Mouse (Mus musculus): Measurements from ENCODE around the gene Stk40. TPM values are rescaled to one million over a fixed set of nuclear protein-coding genes. Genes with fewer than 3 reads are reported as not detected.

Stk40 gene
- 15.2 and 21.8 TPM in 2 replicates for polyA plus RNA-seq (2014; fragmentation: Nextera tagmentation; extraction: Ambion mirVana)

DNA sequence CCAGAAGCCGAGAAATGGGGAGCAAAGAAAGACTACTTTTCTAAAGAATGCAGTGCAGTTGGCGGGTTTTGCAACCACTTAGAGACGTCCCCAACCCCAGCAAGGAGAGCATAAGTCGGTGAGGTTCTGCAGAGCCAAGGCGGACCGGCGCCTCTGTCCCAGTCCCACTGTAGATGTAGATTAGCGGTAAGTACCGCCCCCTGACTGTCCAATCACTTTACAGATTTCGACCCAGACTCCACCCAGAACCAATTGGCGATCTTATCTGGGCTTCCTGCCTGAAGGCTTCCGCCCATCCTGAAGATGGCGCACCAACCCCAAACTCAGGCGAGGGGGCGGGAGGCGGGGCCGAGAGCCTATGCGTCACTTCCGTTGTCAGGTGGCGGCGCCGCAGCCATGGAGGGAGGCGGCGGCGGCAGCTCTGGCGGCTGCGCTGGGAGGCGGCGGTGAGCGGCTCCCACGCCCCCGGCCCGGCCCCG lies at the start of gene Stk40:
Stk40 (plus strand) TSS at position 368 of the 479 bp plus-strand sequence.
- Histone ChIP-seq H3K4me1 (ENCODE audit: control insufficient read depth, insufficient read depth, low read length) (peaks cover 32% of the 10 kb centered on the region), H3K36me3 (ENCODE audit: control insufficient read depth, insufficient read depth, low read length) (no peaks in the 10 kb centered on the region), H3K9ac (replicated peaks; ENCODE audit: low read depth, low read length) (peak within 1 kb of the TSS; percentile 88), H3K9me3 (ENCODE audit: control insufficient read depth, low read length) (no peaks in the 10 kb centered on the region), H3K27ac (ENCODE audit: low read depth, low read length) (peak within 1 kb of the TSS; percentile 85), H3K4me2 (ENCODE audit: low read depth, low read length) (peak within 1 kb of the TSS; percentile 92), H3K27me3 (ENCODE audit: control insufficient read depth, insufficient read depth, low read length) (no peaks in the 10 kb centered on the region), H3K4me3 (ENCODE audit: low read depth, low read length) (peak within 1 kb of the TSS; percentile 91)
- WGBS, result under 1% methylated on average over 31 of the region's 34 CpGs
- ATAC-seq (ENCODE audit: low read depth), result peak; percentile 98

DNA sequence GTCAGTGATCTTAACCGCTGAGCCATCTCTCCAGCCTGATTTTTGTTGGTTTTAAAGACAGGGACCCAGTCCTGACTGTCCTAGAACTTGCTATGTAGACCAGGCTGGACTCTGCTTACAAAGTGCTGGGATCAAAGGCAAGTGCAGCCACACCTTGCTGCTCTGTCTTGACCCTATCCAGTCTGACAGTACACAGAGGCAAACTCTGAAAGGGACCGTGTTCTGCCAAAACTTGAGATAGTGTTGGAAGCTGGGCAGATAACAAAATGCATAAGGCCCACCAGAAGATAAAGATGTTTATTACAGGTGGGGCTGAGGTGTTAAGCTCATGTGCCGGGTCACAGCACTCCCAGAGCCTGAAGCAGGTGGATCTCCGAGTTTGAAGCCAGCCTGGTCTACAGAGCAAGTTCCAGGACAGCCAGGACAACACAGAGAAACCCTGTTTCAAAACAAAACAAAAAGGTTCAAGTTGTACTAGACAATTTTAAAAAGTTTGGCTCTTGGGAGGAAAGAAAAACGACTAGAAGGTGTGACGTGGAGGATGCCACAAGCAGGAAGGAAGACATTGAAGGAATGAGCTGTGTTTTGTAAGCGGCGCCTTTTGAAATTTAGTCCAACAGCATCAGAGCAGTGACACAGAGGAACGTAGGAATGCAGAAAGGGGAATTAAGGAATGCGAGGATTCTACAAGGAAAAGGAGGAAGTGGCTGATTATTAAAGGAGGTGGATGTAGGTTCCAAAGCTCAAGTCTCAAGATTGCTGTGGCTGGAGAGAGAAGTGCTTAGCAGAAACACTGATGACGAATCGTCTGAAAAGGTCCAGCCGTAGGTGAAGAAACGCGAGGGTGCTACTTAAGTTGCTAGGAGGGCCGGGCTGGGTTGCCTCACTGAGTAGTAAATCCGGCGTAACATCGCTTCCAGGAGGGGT lies 46.3 kb upstream of the Stk40 start:
- Histone ChIP-seq H3K4me3 (ENCODE audit: low read depth, low read length) (peak overlapping the region; percentile 67), H3K27me3 (ENCODE audit: control insufficient read depth, insufficient read depth, low read length) (no peaks in the 10 kb centered on the region), H3K4me1 (ENCODE audit: control insufficient read depth, insufficient read depth, low read length) (peaks cover 9% of the 10 kb centered on the region; the same call in 1 of the 2 replicates), H3K9ac (replicated peaks; ENCODE audit: low read depth, low read length) (peak overlapping the region; percentile 64), H3K27ac (ENCODE audit: low read depth, low read length) (no peak overlapping the region), H3K9me3 (ENCODE audit: control insufficient read depth, low read length) (no peaks in the 10 kb centered on the region), H3K36me3 (ENCODE audit: control insufficient read depth, insufficient read depth, low read length) (peaks cover 18% of the 10 kb centered on the region), H3K4me2 (ENCODE audit: low read depth, low read length) (peak overlapping the region; percentile 84)
- 17% methylated on average over 19 of the region's 19 CpGs for WGBS
- ATAC-seq (ENCODE audit: low read depth), result no peak

DNA sequence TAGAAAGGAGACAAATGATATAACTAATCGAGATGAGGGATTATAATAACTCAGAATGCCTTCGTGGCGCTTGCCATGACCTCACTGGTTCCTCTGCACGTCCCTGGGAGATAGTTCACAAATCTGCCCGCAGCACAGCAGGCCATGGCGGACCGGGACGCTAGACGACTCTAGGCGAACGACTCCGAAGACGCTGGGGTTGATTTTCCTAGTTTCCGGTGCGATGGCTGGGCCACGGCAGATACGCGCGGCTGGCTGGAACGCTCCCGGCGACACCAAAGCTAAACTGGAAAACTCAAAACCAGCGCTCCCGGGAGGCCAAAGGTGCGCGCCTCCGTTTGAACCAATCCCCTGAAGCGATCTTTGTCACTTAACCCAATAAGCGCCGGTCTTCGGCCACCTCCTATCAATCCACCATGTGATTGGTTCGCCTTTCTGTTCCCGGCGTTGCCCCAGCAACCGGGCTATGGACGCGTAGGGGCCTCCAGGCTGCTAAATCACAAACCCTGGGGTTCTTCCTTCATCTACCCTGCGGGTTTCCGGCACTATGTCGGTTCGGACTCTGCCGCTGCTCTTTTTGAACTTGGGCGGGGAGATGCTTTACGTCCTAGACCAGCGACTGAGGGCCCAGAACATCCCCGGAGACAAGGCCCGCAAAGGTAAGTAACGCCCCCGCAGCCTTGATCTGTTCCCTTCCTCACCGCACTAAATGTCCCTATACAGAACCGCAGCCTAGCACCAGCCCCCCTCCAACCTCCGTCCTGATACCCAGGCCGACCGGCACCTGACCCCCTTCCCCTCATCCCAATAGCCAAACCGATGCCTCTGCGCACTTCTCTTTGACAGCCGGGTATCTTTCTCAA lies 45.4 kb upstream of the Stk40 start, which contains the start of gene Oscp1:
Oscp1 (plus strand) TSS at position 432 of the 863 bp plus-strand sequence.
- 1% methylated on average over 57 of the region's 57 CpGs for WGBS
- no peaks in the 10 kb centered on the region for H3K9me3 ChIP-seq (ENCODE audit: control insufficient read depth, low read length)
- H3K9ac ChIP-seq (replicated peaks; ENCODE audit: low read depth, low read length), result peak within 1 kb of the TSS; percentile 64
- peak within 1 kb of the TSS; percentile 84 for H3K4me2 ChIP-seq (ENCODE audit: low read depth, low read length)
- peaks cover 9% of the 10 kb centered on the region; the same call in 1 of the 2 replicates for H3K4me1 ChIP-seq (ENCODE audit: control insufficient read depth, insufficient read depth, low read length)
- no peaks in the 10 kb centered on the region for H3K27me3 ChIP-seq (ENCODE audit: control insufficient read depth, insufficient read depth, low read length)
- H3K27ac ChIP-seq (ENCODE audit: low read depth, low read length), result no peak within 1 kb of the TSS
- H3K36me3 ChIP-seq (ENCODE audit: control insufficient read depth, insufficient read depth, low read length), result peaks cover 18% of the 10 kb centered on the region
- peak within 1 kb of the TSS; percentile 67 for H3K4me3 ChIP-seq (ENCODE audit: low read depth, low read length)
- peak; percentile 98 for ATAC-seq (ENCODE audit: low read depth)

DNA sequence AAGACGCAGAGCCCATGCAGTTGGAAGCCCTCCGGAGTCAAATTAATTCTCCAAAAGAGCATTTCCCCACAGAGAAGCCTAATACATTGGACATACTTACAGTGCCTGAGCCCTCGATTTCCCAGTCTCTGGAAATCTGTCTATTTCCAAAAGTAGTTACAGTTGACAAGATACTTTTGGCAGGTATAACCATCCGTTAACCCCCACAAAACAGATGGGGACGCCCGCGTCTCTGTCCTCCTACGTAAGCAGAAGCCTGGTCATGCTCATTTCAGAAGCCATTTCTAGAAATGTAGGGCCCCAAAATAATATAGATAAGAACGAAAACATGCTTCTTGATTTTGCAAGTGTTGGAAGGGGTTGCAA lies 44.8 kb upstream of the Stk40 start:
- ATAC-seq (ENCODE audit: low read depth), result no peak
- WGBS, result 37% methylated on average over 9 of the region's 9 CpGs
- H3K9ac ChIP-seq (replicated peaks; ENCODE audit: low read depth, low read length), result peak overlapping the region; percentile 64
- H3K27ac ChIP-seq (ENCODE audit: low read depth, low read length), result no peak overlapping the region
- peak overlapping the region; percentile 84 for H3K4me2 ChIP-seq (ENCODE audit: low read depth, low read length)
- no peaks in the 10 kb centered on the region for H3K27me3 ChIP-seq (ENCODE audit: control insufficient read depth, insufficient read depth, low read length)
- H3K4me1 ChIP-seq (ENCODE audit: control insufficient read depth, insufficient read depth, low read length), result peaks cover 9% of the 10 kb centered on the region; the same call in 1 of the 2 replicates
- H3K36me3 ChIP-seq (ENCODE audit: control insufficient read depth, insufficient read depth, low read length), result peaks cover 17% of the 10 kb centered on the region
- H3K9me3 ChIP-seq (ENCODE audit: control insufficient read depth, low read length), result no peaks in the 10 kb centered on the region
- peak overlapping the region; percentile 67 for H3K4me3 ChIP-seq (ENCODE audit: low read depth, low read length)

DNA sequence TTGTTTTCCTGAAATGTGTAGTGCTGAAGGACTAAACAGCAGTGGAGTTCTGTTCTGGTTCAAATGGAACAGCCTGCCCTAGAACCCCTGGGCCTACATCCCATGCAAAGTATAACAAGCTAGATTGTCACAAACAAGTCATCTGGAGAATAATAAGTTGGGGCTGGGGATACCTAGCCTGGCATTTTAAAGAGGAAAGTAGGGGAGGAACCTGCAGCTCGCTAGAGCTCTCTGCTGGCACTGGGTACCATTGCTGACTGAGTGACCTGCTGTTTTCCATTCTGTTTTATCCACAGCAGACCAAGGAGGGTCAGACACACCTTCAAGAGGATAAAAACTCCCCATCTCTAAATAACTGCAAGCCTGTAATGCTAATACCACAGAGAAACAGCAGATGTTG lies 40.9 kb upstream of the Stk40 start:
- ATAC-seq (ENCODE audit: low read depth), result no peak
- no peaks in the 10 kb centered on the region for H3K27me3 ChIP-seq (ENCODE audit: control insufficient read depth, insufficient read depth, low read length)
- no peaks in the 10 kb centered on the region for H3K9me3 ChIP-seq (ENCODE audit: control insufficient read depth, low read length)
- no peaks in the 10 kb centered on the region for H3K36me3 ChIP-seq (ENCODE audit: control insufficient read depth, insufficient read depth, low read length)
- H3K4me1 ChIP-seq (ENCODE audit: control insufficient read depth, insufficient read depth, low read length), result peaks cover 5% of the 10 kb centered on the region; the same call in 1 of the 2 replicates
- H3K27ac ChIP-seq (ENCODE audit: low read depth, low read length), result no peak overlapping the region
- no peak overlapping the region for H3K4me3 ChIP-seq (ENCODE audit: low read depth, low read length)
- no peak overlapping the region for H3K4me2 ChIP-seq (ENCODE audit: low read depth, low read length)
- H3K9ac ChIP-seq (replicated peaks; ENCODE audit: low read depth, low read length), result no peak overlapping the region
- 53% methylated on average over 1 of the region's 1 CpGs for WGBS

DNA sequence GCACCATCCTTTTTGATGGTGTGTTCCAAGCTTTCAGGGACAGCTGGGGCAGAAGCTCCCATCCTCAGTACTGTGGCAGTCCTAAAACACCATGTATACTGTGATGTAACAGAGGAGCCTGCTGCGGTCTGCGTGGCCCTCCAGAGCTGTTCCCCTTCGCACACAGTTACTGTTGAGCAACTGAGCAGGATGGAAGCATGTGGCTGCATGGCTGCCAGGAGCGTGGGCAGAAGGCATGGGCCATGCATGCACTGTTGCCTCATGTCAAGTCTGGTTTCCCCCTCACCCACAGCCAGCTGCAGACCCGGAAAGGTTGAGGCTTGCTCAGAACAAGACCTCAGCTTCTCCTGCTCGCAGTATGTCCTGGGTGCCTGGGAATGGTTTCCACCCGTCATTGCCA lies 38.5 kb upstream of the Stk40 start:
- no peaks in the 10 kb centered on the region for H3K9me3 ChIP-seq (ENCODE audit: control insufficient read depth, low read length)
- no peaks in the 10 kb centered on the region for H3K4me1 ChIP-seq (ENCODE audit: control insufficient read depth, insufficient read depth, low read length)
- WGBS, result 90% methylated on average over 7 of the region's 7 CpGs
- ATAC-seq (ENCODE audit: low read depth), result no peak
- no peaks in the 10 kb centered on the region for H3K27me3 ChIP-seq (ENCODE audit: control insufficient read depth, insufficient read depth, low read length)
- H3K4me2 ChIP-seq (ENCODE audit: low read depth, low read length), result no peak overlapping the region
- no peak overlapping the region for H3K4me3 ChIP-seq (ENCODE audit: low read depth, low read length)
- no peak overlapping the region for H3K9ac ChIP-seq (replicated peaks; ENCODE audit: low read depth, low read length)
- no peak overlapping the region for H3K27ac ChIP-seq (ENCODE audit: low read depth, low read length)
- no peaks in the 10 kb centered on the region for H3K36me3 ChIP-seq (ENCODE audit: control insufficient read depth, insufficient read depth, low read length)

DNA sequence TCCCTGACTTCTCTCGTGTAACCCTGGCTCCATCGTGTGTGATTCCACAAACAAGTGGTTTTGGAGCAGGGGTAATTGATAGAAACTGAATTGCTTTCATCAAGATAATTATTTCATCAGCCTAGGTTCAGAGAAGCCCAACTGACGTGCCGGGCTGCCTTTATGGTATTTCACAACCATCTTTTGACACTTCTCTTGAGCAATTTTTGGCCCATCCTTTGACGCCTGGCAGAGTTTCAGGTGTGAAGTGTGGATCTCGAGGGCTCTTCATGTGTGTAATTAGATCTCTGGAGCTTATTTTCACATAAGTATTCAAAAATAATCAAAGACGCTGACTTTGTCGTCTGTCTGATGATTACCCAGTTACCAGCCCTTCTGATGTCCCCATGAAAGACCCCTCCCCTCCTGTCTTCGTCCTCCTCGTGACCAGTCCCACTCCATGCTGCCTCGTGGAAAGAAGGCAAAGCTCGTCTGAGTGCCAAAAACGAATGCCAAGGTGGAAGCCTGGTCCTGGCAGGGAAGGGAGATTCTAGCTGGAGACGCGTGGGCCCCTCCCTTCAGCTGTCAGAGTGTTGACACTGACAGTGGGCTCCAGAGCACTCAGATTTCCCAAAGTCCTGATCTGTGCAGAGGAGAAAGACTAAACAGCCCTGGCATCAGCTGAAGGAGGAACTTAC lies 36.2 kb upstream of the Stk40 start:
- Histone ChIP-seq H3K27ac (ENCODE audit: low read depth, low read length) (no peak overlapping the region), H3K4me2 (ENCODE audit: low read depth, low read length) (no peak overlapping the region), H3K4me3 (ENCODE audit: low read depth, low read length) (no peak overlapping the region), H3K9ac (replicated peaks; ENCODE audit: low read depth, low read length) (no peak overlapping the region), H3K36me3 (ENCODE audit: control insufficient read depth, insufficient read depth, low read length) (no peaks in the 10 kb centered on the region), H3K27me3 (ENCODE audit: control insufficient read depth, insufficient read depth, low read length) (no peaks in the 10 kb centered on the region), H3K9me3 (ENCODE audit: control insufficient read depth, low read length) (no peaks in the 10 kb centered on the region), H3K4me1 (ENCODE audit: control insufficient read depth, insufficient read depth, low read length) (no peaks in the 10 kb centered on the region)
- 79% methylated on average over 15 of the region's 15 CpGs for WGBS
- no peak for ATAC-seq (ENCODE audit: low read depth)

DNA sequence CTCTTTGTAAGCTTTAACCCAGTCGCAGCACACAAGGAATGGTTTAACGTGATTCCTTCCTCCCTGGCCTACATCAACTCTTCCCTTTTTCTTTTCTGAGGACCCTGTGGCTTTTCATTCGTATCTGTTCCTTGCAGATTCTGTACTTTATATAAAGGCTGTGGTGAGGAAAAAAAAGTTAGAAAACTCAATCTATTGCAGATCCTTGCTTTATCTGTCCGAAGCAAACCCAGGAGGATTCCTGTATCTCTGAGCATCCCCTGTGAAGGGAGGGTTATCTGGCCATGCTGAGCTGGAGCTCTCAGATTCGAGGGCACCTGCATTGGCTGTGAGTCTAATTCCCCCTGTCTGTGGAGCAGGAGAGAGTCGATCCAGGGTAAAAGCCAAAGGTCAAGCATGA lies 34.9 kb upstream of the Stk40 start:
- Histone ChIP-seq H3K9ac (replicated peaks; ENCODE audit: low read depth, low read length) (no peak overlapping the region), H3K4me1 (ENCODE audit: control insufficient read depth, insufficient read depth, low read length) (no peaks in the 10 kb centered on the region), H3K4me3 (ENCODE audit: low read depth, low read length) (no peak overlapping the region), H3K9me3 (ENCODE audit: control insufficient read depth, low read length) (no peaks in the 10 kb centered on the region), H3K27ac (ENCODE audit: low read depth, low read length) (no peak overlapping the region), H3K27me3 (ENCODE audit: control insufficient read depth, insufficient read depth, low read length) (no peaks in the 10 kb centered on the region), H3K4me2 (ENCODE audit: low read depth, low read length) (no peak overlapping the region), H3K36me3 (ENCODE audit: control insufficient read depth, insufficient read depth, low read length) (no peaks in the 10 kb centered on the region)
- ATAC-seq (ENCODE audit: low read depth), result no peak
- WGBS, result 96% methylated on average over 6 of the region's 6 CpGs

Measured in neural tube, embryonic 14.5 days (tissue).